Mouse (Mus musculus) small intestine, adult 2 months (tissue): ENCODE data around the gene Rassf1.

Experiments used
- CTCF ChIP-seq: fragments of 200-500 bp; IDR thresholded peaks from 2 replicates; pipeline ENCODE4 v1.5.1; 2012; ENCODE audit warnings: low read depth, mild to moderate bottlenecking, control low read depth, inconsistent platforms, low read length, moderate library complexity, mixed read lengths; ENCODE audit not compliant: insufficient replicate concordance, insufficient read length; ENCODE audit errors: extremely low read depth
- POLR2A ChIP-seq: fragments of 200-500 bp; IDR thresholded peaks from 2 replicates; pipeline ENCODE4 v1.6.1; 2012; ENCODE audit warnings: low read depth, mild to moderate bottlenecking, control low read depth, inconsistent platforms, low read length, moderate library complexity

- TF ChIP-seq CTCF (no peak), POLR2A (no peak)
Observed at GRCm38 (mm10) chr9:107526198-107527026, 24.9 kb upstream of the Rassf1 start.
